Mouse (Mus musculus): Measurements from ENCODE around the gene Rin1. TPM values are rescaled to one million over a fixed set of nuclear protein-coding genes. Genes with fewer than 3 reads are reported as not detected.
"Not testable (repeated sequence)": the region's sequence is repeated elsewhere in the genome, so short reads cannot be mapped to it uniquely, and the experiment has no call there.

Rin1 gene
- polyA plus RNA-seq (2015; fragmentation: Nextera tagmentation; extraction: Ambion mirVana): 1.1 and 1.5 TPM in 2 replicates

- ATAC-seq (ENCODE audit: low FRiP score): no peak
These were observed at the start of gene Rin1 for GRCm38 (mm10) chr19:5050047-5050905. TSS of gene Rin1 (plus strand) at chr19:5050481.

GRCm38 (mm10) chr19:5001666-5002406, 48.4 kb upstream of the Rin1 start:
- Histone ChIP-seq H3K9me3 (peaks cover 3% of the 10 kb centered on the region; the same call in 1 of the 2 replicates), H3K9ac (peak overlapping the region; percentile 74), H3K4me3 (peak overlapping the region; percentile 43), H3K27ac (peak overlapping the region; percentile 97), H3K36me3 (no peaks in the 10 kb centered on the region), H3K4me2 (peak overlapping the region; percentile 67), H3K27me3 (peaks cover 22% of the 10 kb centered on the region), H3K4me1 (replicated peaks) (peaks cover 48% of the 10 kb centered on the region)
- ATAC-seq (ENCODE audit: low FRiP score): peak; percentile 97
- WGBS: under 1% methylated on average over 39 of the region's 39 CpGs

More at GRCm38 (mm10) chr19:5050047-5050905, at the start of gene Rin1:
- peaks cover 60% of the 10 kb centered on the region for H3K27me3 ChIP-seq
- H3K4me1 ChIP-seq (replicated peaks): peaks cover 18% of the 10 kb centered on the region
- 22% methylated on average over 13 of the region's 14 CpGs for WGBS
- H3K9me3 ChIP-seq: no peaks in the 10 kb centered on the region
- peaks cover 48% of the 10 kb centered on the region for H3K36me3 ChIP-seq
- no peak within 1 kb of the TSS for H3K27ac ChIP-seq
- peak within 1 kb of the TSS; percentile 17; the same call in 1 of the 2 replicates for H3K4me2 ChIP-seq
- H3K9ac ChIP-seq: peak within 1 kb of the TSS; percentile 39
- H3K4me3 ChIP-seq: peak within 1 kb of the TSS; percentile 7; the same call in 1 of the 2 replicates

- not testable (repeated sequence) for ATAC-seq (ENCODE audit: low FRiP score); H3K4me3 ChIP-seq; H3K4me2 ChIP-seq; H3K36me3 ChIP-seq; H3K27ac ChIP-seq; H3K9ac ChIP-seq; H3K9me3 ChIP-seq
- Histone ChIP-seq H3K4me1 (replicated peaks) (peaks cover 31% of the 10 kb centered on the region), H3K27me3 (peaks cover 17% of the 10 kb centered on the region; the same call in 1 of the 2 replicates)
- WGBS: 66% methylated on average over 2 of the region's 2 CpGs
These were observed 46.6 kb upstream of the Rin1 start for GRCm38 (mm10) chr19:5003644-5004043.

DNA sequence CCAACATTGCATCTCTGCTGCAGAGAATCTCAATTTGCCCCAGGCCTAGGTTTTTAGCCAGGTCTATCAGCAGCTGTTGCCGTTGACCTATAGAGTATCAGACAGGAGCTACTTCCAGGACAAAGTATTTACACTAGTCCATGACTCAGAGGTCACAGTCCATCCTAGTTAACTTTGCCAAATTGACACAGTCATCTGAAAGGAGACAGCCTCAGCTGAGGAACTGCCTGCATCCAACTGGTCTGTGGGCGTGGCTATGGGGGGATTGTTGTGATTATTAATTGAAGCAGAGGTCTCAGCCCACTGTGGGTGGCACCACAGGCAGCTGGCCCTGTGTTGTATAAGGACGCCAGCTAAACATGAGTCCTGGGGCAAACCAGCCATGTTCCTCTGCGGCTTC, 45.4 kb upstream of the Rin1 start:
- Histone ChIP-seq H3K4me1 (replicated peaks) (peaks cover 18% of the 10 kb centered on the region), H3K4me3 (no peak overlapping the region), H3K27ac (no peak overlapping the region), H3K36me3 (no peaks in the 10 kb centered on the region), H3K4me2 (no peak overlapping the region), H3K9ac (no peak overlapping the region), H3K27me3 (peaks cover 9% of the 10 kb centered on the region; the same call in 1 of the 2 replicates), H3K9me3 (peaks cover 3% of the 10 kb centered on the region; the same call in 1 of the 2 replicates)
- no peak for ATAC-seq (ENCODE audit: low FRiP score)
- WGBS: 70% methylated on average over 4 of the region's 4 CpGs

- no peak for ATAC-seq (ENCODE audit: low FRiP score)
- H3K36me3 ChIP-seq: no peaks in the 10 kb centered on the region
- H3K27ac ChIP-seq: no peak overlapping the region
- H3K9ac ChIP-seq: no peak overlapping the region
- H3K4me3 ChIP-seq: no peak overlapping the region
- no peak overlapping the region for H3K4me2 ChIP-seq
- H3K9me3 ChIP-seq: no peaks in the 10 kb centered on the region
- 0 out of 2 replicates have a peak, but pooled peaks cover 8% of the 10 kb centered on the region for H3K27me3 ChIP-seq
- H3K4me1 ChIP-seq (replicated peaks): peaks cover 6% of the 10 kb centered on the region; the same call in 1 of the 2 replicates
- WGBS: 66% methylated on average over 8 of the region's 8 CpGs
These were observed 37.1 kb upstream of the Rin1 start for GRCm38 (mm10) chr19:5013138-5013537.

- Histone ChIP-seq H3K4me2 (no peak overlapping the region), H3K4me3 (no peak overlapping the region), H3K9ac (no peak overlapping the region), H3K4me1 (replicated peaks) (peaks cover 6% of the 10 kb centered on the region; the same call in 1 of the 2 replicates), H3K27me3 (0 out of 2 replicates have a peak, but pooled peaks cover 8% of the 10 kb centered on the region), H3K27ac (no peak overlapping the region), H3K9me3 (no peaks in the 10 kb centered on the region), H3K36me3 (no peaks in the 10 kb centered on the region)
- 14% methylated on average over 8 of the region's 8 CpGs for WGBS
- no peak for ATAC-seq (ENCODE audit: low FRiP score)
These were observed 35.3 kb upstream of the Rin1 start for GRCm38 (mm10) chr19:5014961-5015398.

DNA sequence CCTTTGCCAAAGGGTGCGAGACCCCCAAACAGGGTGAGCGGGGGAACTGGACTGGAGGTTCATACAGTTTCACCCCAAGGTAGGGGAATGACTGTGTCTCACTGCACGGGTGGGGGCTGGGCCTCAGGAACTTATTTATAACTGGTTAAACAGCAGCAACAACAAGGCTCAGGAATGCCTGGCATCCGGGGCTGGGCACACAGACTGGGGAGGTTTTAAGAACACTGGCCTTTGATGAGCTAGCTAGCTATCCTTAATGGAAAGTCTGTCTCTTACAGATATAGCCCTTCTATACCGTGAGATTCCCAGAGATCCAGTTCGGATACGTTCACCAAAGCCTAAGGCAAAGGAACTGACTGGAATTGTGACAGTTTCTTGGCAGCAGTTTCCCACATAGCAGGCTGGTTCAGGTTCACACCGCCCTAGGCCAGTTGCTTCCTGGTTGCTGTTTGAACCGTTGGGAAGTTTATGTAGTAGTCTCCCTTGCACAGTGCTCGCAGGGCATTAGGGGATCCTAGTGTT, 34.0 kb upstream of the Rin1 start:
- ATAC-seq (ENCODE audit: low FRiP score): no peak
- Histone ChIP-seq H3K4me3 (no peak overlapping the region), H3K9me3 (no peaks in the 10 kb centered on the region), H3K27me3 (0 out of 2 replicates have a peak, but pooled peaks cover 8% of the 10 kb centered on the region), H3K9ac (no peak overlapping the region), H3K36me3 (no peaks in the 10 kb centered on the region), H3K4me1 (replicated peaks) (peaks cover 6% of the 10 kb centered on the region; the same call in 1 of the 2 replicates), H3K27ac (no peak overlapping the region), H3K4me2 (no peak overlapping the region)
- 47% methylated on average over 10 of the region's 10 CpGs for WGBS

DNA sequence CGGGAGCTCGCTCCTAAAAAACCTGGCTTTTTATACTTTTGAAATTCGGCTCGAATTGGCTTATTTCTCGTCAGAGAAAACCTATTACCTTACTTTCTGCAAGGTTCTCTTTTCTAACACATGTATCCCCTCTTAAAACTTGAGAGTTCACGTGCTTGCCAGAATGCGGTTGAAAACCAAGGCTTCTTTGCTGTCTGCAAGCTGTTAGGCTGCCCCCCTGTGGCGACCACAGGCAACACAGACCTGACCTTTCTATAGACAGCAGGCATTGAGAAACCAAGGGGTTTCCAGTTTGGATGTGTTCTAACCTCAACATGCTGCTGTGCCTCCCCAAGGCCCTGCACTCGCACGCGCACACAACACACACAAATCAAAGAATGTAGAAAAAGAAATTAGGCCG, 33.5 kb upstream of the Rin1 start:
- Histone ChIP-seq H3K27ac (no peak overlapping the region), H3K4me1 (replicated peaks) (peaks cover 6% of the 10 kb centered on the region; the same call in 1 of the 2 replicates), H3K9ac (no peak overlapping the region), H3K4me2 (no peak overlapping the region), H3K9me3 (no peaks in the 10 kb centered on the region), H3K27me3 (0 out of 2 replicates have a peak, but pooled peaks cover 8% of the 10 kb centered on the region), H3K36me3 (no peaks in the 10 kb centered on the region), H3K4me3 (no peak overlapping the region)
- ATAC-seq (ENCODE audit: low FRiP score): no peak
- WGBS: 19% methylated on average over 12 of the region's 12 CpGs

GRCm38 (mm10) chr19:5017611-5018010, 32.7 kb upstream of the Rin1 start:
- H3K4me2 ChIP-seq: no peak overlapping the region
- H3K9me3 ChIP-seq: no peaks in the 10 kb centered on the region
- H3K9ac ChIP-seq: no peak overlapping the region
- ATAC-seq (ENCODE audit: low FRiP score): no peak
- H3K4me3 ChIP-seq: no peak overlapping the region
- no peaks in the 10 kb centered on the region for H3K36me3 ChIP-seq
- H3K27ac ChIP-seq: no peak overlapping the region
- WGBS: 83% methylated on average over 4 of the region's 4 CpGs
- peaks cover 6% of the 10 kb centered on the region; the same call in 1 of the 2 replicates for H3K4me1 ChIP-seq (replicated peaks)
- 0 out of 2 replicates have a peak, but pooled peaks cover 8% of the 10 kb centered on the region for H3K27me3 ChIP-seq

GRCm38 (mm10) chr19:5018191-5018590, 32.1 kb upstream of the Rin1 start:
- Histone ChIP-seq H3K27ac (no peak overlapping the region), H3K9ac (no peak overlapping the region), H3K36me3 (no peaks in the 10 kb centered on the region), H3K27me3 (0 out of 2 replicates have a peak, but pooled peaks cover 6% of the 10 kb centered on the region), H3K9me3 (no peaks in the 10 kb centered on the region), H3K4me2 (no peak overlapping the region), H3K4me1 (replicated peaks) (peaks cover 6% of the 10 kb centered on the region; the same call in 1 of the 2 replicates), H3K4me3 (no peak overlapping the region)
- ATAC-seq (ENCODE audit: low FRiP score): no peak
- 81% methylated on average over 3 of the region's 3 CpGs for WGBS

- Histone ChIP-seq H3K4me1 (replicated peaks) (peaks cover 16% of the 10 kb centered on the region), H3K9ac (no peak overlapping the region), H3K27me3 (no peaks in the 10 kb centered on the region), H3K4me3 (no peak overlapping the region), H3K4me2 (no peak overlapping the region), H3K36me3 (no peaks in the 10 kb centered on the region), H3K9me3 (no peaks in the 10 kb centered on the region), H3K27ac (no peak overlapping the region)
- ATAC-seq (ENCODE audit: low FRiP score): no peak
- WGBS: 90% methylated on average over 2 of the region's 2 CpGs
These were observed 28.9 kb upstream of the Rin1 start for GRCm38 (mm10) chr19:5021416-5021815.
